Comparison of ENCODE assay signal across 14 mouse cellular contexts in the genomic region with DNA sequence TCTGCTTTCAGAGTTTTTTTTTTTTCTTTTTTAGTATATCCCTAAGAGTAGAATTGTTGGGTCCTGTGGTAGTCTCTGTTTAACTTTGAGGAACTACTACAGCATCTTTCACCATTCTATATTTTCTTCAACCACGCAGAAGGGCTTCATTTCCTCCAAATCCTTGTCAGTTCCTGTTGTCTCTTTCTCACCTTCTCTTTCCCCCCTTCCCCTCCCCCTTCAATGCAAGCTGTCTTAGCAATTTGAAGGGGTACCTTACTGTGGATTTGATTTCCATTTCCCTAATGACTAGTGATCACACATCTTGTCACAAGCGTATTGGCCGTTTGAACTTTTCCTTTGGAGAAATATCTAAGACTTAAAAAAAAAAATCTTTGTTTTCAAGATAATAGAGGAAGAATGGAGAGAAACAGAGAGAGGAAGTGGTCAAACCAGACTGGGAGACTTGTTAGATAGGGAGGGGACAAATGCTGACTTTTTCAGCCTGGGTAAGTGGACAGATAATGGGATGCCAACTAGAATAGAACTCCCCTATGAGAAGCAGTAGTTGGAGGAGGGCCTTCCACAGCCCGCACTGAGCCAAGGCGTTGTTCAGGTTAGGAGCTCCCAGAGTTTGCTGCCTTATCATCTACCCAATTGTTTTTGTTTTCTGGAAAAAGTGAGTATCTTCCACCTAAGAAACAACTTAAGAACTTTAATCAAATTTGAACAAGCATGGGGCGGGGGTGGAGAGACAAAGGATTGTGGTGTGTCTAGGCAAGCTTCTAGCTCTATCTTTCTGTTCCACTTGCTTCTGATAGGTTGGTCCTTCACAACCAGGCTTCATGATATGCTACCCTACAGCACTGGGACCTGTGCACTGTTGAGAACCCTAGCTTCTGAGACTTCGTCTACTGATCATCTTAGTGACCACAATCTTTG.
A peak's percentile ranks its signal among the peaks of the same experiment; 100 is the strongest.
DNase-seq lines count a peak whose midpoint lies in the region; ATAC-seq and TF ChIP-seq lines count a peak whose summit lies in the region.
"Had no signal": no experiment of that assay in that cellular context is flagged by ENCODE, and none has a peak within 500 bp of the region (broad histone marks: within the 10 kb centered on the region; RNA-seq: fewer than 3 reads in every experiment).

No protein-coding gene starts in this region.

- peak overlapping the region; percentile 35 for H3K9ac ChIP-seq in MEL (ENCODE audit: control insufficient read depth, low read depth, low read length, poor library complexity, severe bottlenecking)
- no peak overlapping the region for H3K9ac ChIP-seq in liver, postnatal 0 days (replicated peaks)
- no peak overlapping the region for H3K9ac ChIP-seq in midbrain, postnatal 0 days (replicated peaks; ENCODE audit: low read length, poor library complexity, severe bottlenecking)

- TF ChIP-seq POLR2A in MEL (IDR thresholded peaks at IDR 0.05; ENCODE audit: control insufficient read depth in 1 of 2, insufficient read depth in 1 of 2, low read depth in 1 of 2, low read length in 2 of 2, poor library complexity in 1 of 2) = no peak

- H3K79me2 ChIP-seq in MEL (ENCODE audit: control insufficient read depth, insufficient read depth, low read length, poor library complexity) = no peaks in the 10 kb centered on the region

- peak; percentile 92 for ATAC-seq in granulocyte monocyte progenitor cell, adult 5-6 weeks (replicated peaks; ENCODE audit: poor library complexity, severe bottlenecking)
- peak; percentile 70 for ATAC-seq in liver, postnatal 0 days
- no peak for ATAC-seq in midbrain, postnatal 0 days (ENCODE audit: low FRiP score)

- H3K27me3 ChIP-seq in MEL (ENCODE audit: control insufficient read depth in 1 of 2, insufficient read depth in 2 of 2, low read length in 2 of 2) = no peaks in the 10 kb centered on the region
- no peaks in the 10 kb centered on the region for H3K27me3 ChIP-seq in liver, postnatal 0 days (ENCODE audit: insufficient read depth, low read length)
- H3K27me3 ChIP-seq in midbrain, postnatal 0 days (ENCODE audit: insufficient read depth, low read length) = no peaks in the 10 kb centered on the region

- TF ChIP-seq EP300 in MEL (IDR thresholded peaks at IDR 0.05; ENCODE audit: low read depth in 1 of 2, low read length in 2 of 2) = peak; percentile 51 to 77
- peak; percentile 27; the same call in 1 of the 2 replicates for TF ChIP-seq EP300 in liver, postnatal 0 days (IDR thresholded peaks at IDR 0.05; ENCODE audit: low read depth)

- peaks cover 6 to 7% of the 10 kb centered on the region in 2 experiments for H3K4me1 ChIP-seq in MEL (ENCODE audit: control insufficient read depth in 1 of 2, insufficient read depth in 2 of 2, low read length in 2 of 2)
- H3K4me1 ChIP-seq in liver, postnatal 0 days (ENCODE audit: insufficient read depth) = 0 out of 2 replicates have a peak, but pooled peaks cover 2% of the 10 kb centered on the region
- H3K4me1 ChIP-seq in midbrain, postnatal 0 days (ENCODE audit: insufficient read depth, low read length) = no peaks in the 10 kb centered on the region
- H3K4me1 ChIP-seq: forebrain, embryonic 10.5 days had no signal

- peak; percentile 46 for DNase-seq in 416B (ENCODE audit: low read depth)
- peak; percentile 89 for DNase-seq in MEL (ENCODE audit: low read depth, low spot score)
- DNase-seq in liver, postnatal 0 days = no peak
- DNase-seq in lung, postnatal 25 days (ENCODE audit: low spot score) = no peak
- DNase-seq in midbrain, postnatal 0 days (ENCODE audit: low spot score) = no peak
- DNase-seq in testis, postnatal 14 days (ENCODE audit: low spot score) = no peak
- no peak for DNase-seq in retina, postnatal 1 day
- DNase-seq: cerebellum, adult 18-20 months; heart, postnatal 36 days; kidney, adult 9 months; lung, adult 18-20 months had no signal

- no peak for TF ChIP-seq CTCF in MEL (IDR thresholded peaks at IDR 0.05 in 2 of 3, conservative IDR thresholded peaks at IDR 0.05 in 1 of 3; ENCODE audit: control insufficient read depth in 1 of 3, insufficient read depth in 1 of 3, low read depth in 2 of 3, low read length in 3 of 3, poor library complexity in 1 of 3, severe bottlenecking in 1 of 3)
- no peak for TF ChIP-seq CTCF in liver, postnatal 0 days (IDR thresholded peaks at IDR 0.05; ENCODE audit: low read depth)
- TF ChIP-seq CTCF in midbrain, postnatal 0 days (IDR thresholded peaks at IDR 0.05) = no peak

- peak overlapping the region; percentile 92 for H3K27ac ChIP-seq in MEL (ENCODE audit: control insufficient read depth, low read depth, low read length)
- peak overlapping the region; percentile 45 for H3K27ac ChIP-seq in liver, postnatal 0 days (ENCODE audit: low read depth)
- no peak overlapping the region for H3K27ac ChIP-seq in midbrain, postnatal 0 days (ENCODE audit: low read depth, low read length)
- H3K27ac ChIP-seq: forebrain, embryonic 10.5 days; layer of hippocampus, adult 2 months had no signal

- H3K9me3 ChIP-seq in MEL (replicated peaks; ENCODE audit: insufficient read depth, low read length) = no peaks in the 10 kb centered on the region
- no peaks in the 10 kb centered on the region for H3K9me3 ChIP-seq in liver, postnatal 0 days (ENCODE audit: low read length)
- no peaks in the 10 kb centered on the region for H3K9me3 ChIP-seq in midbrain, postnatal 0 days (ENCODE audit: low read length)
- H3K9me3 ChIP-seq: forebrain, embryonic 10.5 days had no signal

- WGBS in liver, postnatal 0 days (ENCODE audit: insufficient replicate concordance) = 51% methylated on average over 7 of the region's 7 CpGs
- WGBS in midbrain, postnatal 0 days = 88% methylated on average over 7 of the region's 7 CpGs

- no peak overlapping the region for H3K4me2 ChIP-seq in liver, postnatal 0 days (ENCODE audit: low read depth, low read length)
- H3K4me2 ChIP-seq in midbrain, postnatal 0 days (ENCODE audit: low read depth, low read length, poor library complexity, severe bottlenecking) = no peak overlapping the region

- TF ChIP-seq RAD21 in MEL (IDR thresholded peaks at IDR 0.05; ENCODE audit: low read depth, low read length) = no peak

- H3K4me3 ChIP-seq in MEL (ENCODE audit: control insufficient read depth in 1 of 2, insufficient read depth in 1 of 2, low read depth in 2 of 2, low read length in 2 of 2) = peak overlapping the region in 1 of 2 experiments; percentile 19; a peak in 1 of 4 replicates
- H3K4me3 ChIP-seq in liver, postnatal 0 days (ENCODE audit: low read depth, low read length) = no peak overlapping the region
- H3K4me3 ChIP-seq in midbrain, postnatal 0 days (ENCODE audit: low read depth, low read length) = no peak overlapping the region
- H3K4me3 ChIP-seq: forebrain, embryonic 10.5 days; layer of hippocampus, adult 2 months had no signal

- peaks cover 0 to 20% of the 10 kb centered on the region in 2 experiments; a peak in 2 of 4 replicates for H3K36me3 ChIP-seq in MEL (ENCODE audit: control insufficient read depth in 1 of 2, insufficient read depth in 2 of 2, low read length in 2 of 2)
- no peaks in the 10 kb centered on the region for H3K36me3 ChIP-seq in liver, postnatal 0 days (replicated peaks; ENCODE audit: insufficient read depth, low read length)
- H3K36me3 ChIP-seq in midbrain, postnatal 0 days (ENCODE audit: insufficient read depth, low read length) = no peaks in the 10 kb centered on the region
- H3K36me3 ChIP-seq: forebrain, embryonic 10.5 days had no signal

TF ChIP-seq in MEL, 35 proteins besides CTCF, POLR2A, EP300 and RAD21 (continues in another document):
- TF ChIP-seq MAZ (IDR thresholded peaks at IDR 0.05; ENCODE audit: low read depth, low read length) (0 out of 2 replicates have a peak, but pooled peaks have one; percentile 58), SIN3A (IDR thresholded peaks at IDR 0.05; ENCODE audit: low read length) (peak; percentile 40), MAFK (IDR thresholded peaks at IDR 0.05; ENCODE audit: borderline replicate concordance, low read depth, low read length) (no peak), RCOR1 (IDR thresholded peaks at IDR 0.05; ENCODE audit: low read depth, low read length) (peak; percentile 55; the same call in 1 of the 2 replicates), MEF2A (IDR thresholded peaks at IDR 0.05; ENCODE audit: extremely low read depth, insufficient replicate concordance, low read depth, low read length, poor library complexity, severe bottlenecking) (no peak), MXI1 (IDR thresholded peaks at IDR 0.05; ENCODE audit: low read depth, low read length) (peak; percentile 38; the same call in 1 of the 2 replicates), NELFE (IDR thresholded peaks at IDR 0.05; ENCODE audit: low read depth, low read length) (no peak), KAT2A (conservative IDR thresholded peaks at IDR 0.05; ENCODE audit: low read depth, low read length) (no peak), MYC (IDR thresholded peaks at IDR 0.05; ENCODE audit: low read depth, low read length) (no peak), TAL1 (IDR thresholded peaks at IDR 0.05; ENCODE audit: low read length) (peak; percentile 58), POLR2AphosphoS5 (IDR thresholded peaks at IDR 0.05; ENCODE audit: borderline replicate concordance, low read depth, low read length) (no peak; the same call in 1 of the 2 replicates), NRF1 (IDR thresholded peaks at IDR 0.05; ENCODE audit: insufficient read depth, low read depth, low read length, poor library complexity, severe bottlenecking) (no peak), CHD2 (IDR thresholded peaks at IDR 0.05; ENCODE audit: low read length) (no peak), UBTF (IDR thresholded peaks at IDR 0.05; ENCODE audit: borderline replicate concordance, insufficient read depth, low read depth, low read length) (no peak), USF2 (IDR thresholded peaks at IDR 0.05; ENCODE audit: borderline replicate concordance in 1 of 2, insufficient read depth in 1 of 2, low read depth in 1 of 2, low read length in 2 of 2) (no peak), SMC3 (IDR thresholded peaks at IDR 0.05; ENCODE audit: low read depth, low read length) (no peak), CHD1 (IDR thresholded peaks at IDR 0.05; ENCODE audit: low read depth, low read length) (no peak), ZKSCAN1 (IDR thresholded peaks at IDR 0.05; ENCODE audit: low read depth, low read length) (no peak), GABPA (IDR thresholded peaks at IDR 0.05; ENCODE audit: low read depth, low read length) (no peak), JUND (IDR thresholded peaks at IDR 0.05; ENCODE audit: low read depth, low read length) (no peak), POLR2AphosphoS2 (IDR thresholded peaks at IDR 0.05; ENCODE audit: low read length) (no peak), ELF1 (IDR thresholded peaks at IDR 0.05; ENCODE audit: low read depth, low read length) (no peak), ZNF384 (IDR thresholded peaks at IDR 0.05; ENCODE audit: low read depth, low read length) (peak; percentile 86), TBP (IDR thresholded peaks at IDR 0.05; ENCODE audit: low read depth, low read length) (no peak), USF1 (IDR thresholded peaks at IDR 0.05; ENCODE audit: low read depth, low read length) (no peak), ETS1 (IDR thresholded peaks at IDR 0.05; ENCODE audit: low read depth, low read length) (peak; percentile 48), HCFC1 (IDR thresholded peaks at IDR 0.05; ENCODE audit: low read depth, low read length) (0 out of 2 replicates have a peak, but pooled peaks have one; percentile 21)

Comparison
In these comparisons a context has a peak if more than half of its experiments do, and no peak if none do; other contexts are left out.
1. DNase-seq: peak in 416B (single experiment) and MEL (single experiment); none in liver, postnatal 0 days (single experiment), lung, postnatal 25 days (single experiment), midbrain, postnatal 0 days (single experiment), testis, postnatal 14 days (single experiment) and retina, postnatal 1 day (single experiment).